Mouse (Mus musculus): Measurements from ENCODE around the gene Plscr1. TPM values are rescaled to one million over a fixed set of nuclear protein-coding genes. Genes with fewer than 3 reads are reported as not detected.

The Plscr1 gene
- polyA plus RNA-seq, 1 experiment: 6.9 TPM

DNA sequence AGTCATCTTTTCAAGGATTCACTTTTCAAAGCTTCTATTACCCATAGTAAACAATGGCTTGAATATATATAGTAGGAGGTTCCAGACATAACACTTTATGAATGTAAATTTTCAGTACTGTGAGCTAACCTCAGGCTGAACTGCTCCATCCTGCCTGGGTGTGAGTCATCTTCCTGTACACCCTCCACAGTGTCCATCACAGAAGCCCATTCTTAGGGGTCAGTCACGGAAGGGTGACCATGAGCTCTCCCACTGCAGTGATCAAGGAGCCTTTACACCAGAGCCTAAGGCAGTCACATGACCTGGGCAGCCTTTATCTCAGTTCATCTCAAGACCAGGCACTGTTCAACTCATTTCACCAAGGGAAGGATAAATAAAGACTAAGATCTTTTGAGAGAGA, 18.2 kb downstream of the Plscr1 start:
- peaks cover 3% of the 10 kb centered on the region; the same call in 1 of the 2 replicates for H3K4me1 ChIP-seq (replicated peaks; ENCODE audit: control insufficient read depth, insufficient read depth, low read length)
- DNase-seq: no peak
- no peak overlapping the region for H3K27ac ChIP-seq (ENCODE audit: control insufficient read depth, insufficient read depth, low read length)
- no peaks in the 10 kb centered on the region for H3K36me3 ChIP-seq (ENCODE audit: control insufficient read depth, insufficient read depth, low read length)
- H3K27me3 ChIP-seq (ENCODE audit: control insufficient read depth, insufficient read depth, low read length): no peaks in the 10 kb centered on the region
- no peak overlapping the region for H3K4me3 ChIP-seq (ENCODE audit: control insufficient read depth, insufficient read depth, low read length)
- WGBS: 96% methylated on average over 1 of the region's 1 CpGs
- TF ChIP-seq POLR2A (IDR thresholded peaks at IDR 0.05; ENCODE audit: control insufficient read depth, extremely low read depth, insufficient read depth, low read length, poor library complexity) (no peak), CTCF (IDR thresholded peaks at IDR 0.05; ENCODE audit: borderline replicate concordance, control insufficient read depth, extremely low read depth, insufficient read depth, low read length, poor library complexity) (no peak)

- H3K27me3 ChIP-seq (ENCODE audit: control insufficient read depth, insufficient read depth, low read length): no peaks in the 10 kb centered on the region
- H3K36me3 ChIP-seq (ENCODE audit: control insufficient read depth, insufficient read depth, low read length): no peaks in the 10 kb centered on the region
- TF ChIP-seq CTCF (IDR thresholded peaks at IDR 0.05; ENCODE audit: borderline replicate concordance, control insufficient read depth, extremely low read depth, insufficient read depth, low read length, poor library complexity): no peak
- no peak for TF ChIP-seq POLR2A (IDR thresholded peaks at IDR 0.05; ENCODE audit: control insufficient read depth, extremely low read depth, insufficient read depth, low read length, poor library complexity)
- peaks cover 5% of the 10 kb centered on the region for H3K4me1 ChIP-seq (replicated peaks; ENCODE audit: control insufficient read depth, insufficient read depth, low read length)
- no peak overlapping the region for H3K27ac ChIP-seq (ENCODE audit: control insufficient read depth, insufficient read depth, low read length)
- WGBS: 96% methylated on average over 5 of the region's 5 CpGs
- no peak overlapping the region for H3K4me3 ChIP-seq (ENCODE audit: control insufficient read depth, insufficient read depth, low read length)
- no peak for DNase-seq
Measured at GRCm38 (mm10) chr9:92269829-92270404, 20.4 kb downstream of the Plscr1 start.

DNA sequence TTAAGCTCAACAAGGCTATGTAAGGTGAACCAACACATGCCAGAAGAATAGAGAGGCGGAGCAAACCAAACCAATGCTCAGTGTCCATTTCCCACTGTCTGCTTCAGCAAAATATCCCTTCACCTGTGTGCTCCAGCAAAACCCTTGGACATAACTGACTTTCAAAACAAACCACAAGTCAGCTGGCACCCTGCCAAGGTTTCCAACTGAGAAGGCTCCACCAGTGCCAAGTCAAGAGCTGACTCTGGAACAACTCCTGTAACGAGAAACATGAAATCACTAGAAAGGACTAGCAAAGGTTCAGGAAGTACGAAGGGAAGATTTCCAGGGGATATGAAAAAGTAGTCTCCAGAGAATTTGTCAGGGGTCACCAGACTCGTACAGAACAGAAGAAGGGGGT, 21.4 kb downstream of the Plscr1 start:
- WGBS: 85% methylated on average over 4 of the region's 4 CpGs
- H3K27me3 ChIP-seq (ENCODE audit: control insufficient read depth, insufficient read depth, low read length): no peaks in the 10 kb centered on the region
- H3K4me3 ChIP-seq (ENCODE audit: control insufficient read depth, insufficient read depth, low read length): no peak overlapping the region
- no peak for DNase-seq
- peaks cover 4% of the 10 kb centered on the region for H3K4me1 ChIP-seq (replicated peaks; ENCODE audit: control insufficient read depth, insufficient read depth, low read length)
- H3K27ac ChIP-seq (ENCODE audit: control insufficient read depth, insufficient read depth, low read length): no peak overlapping the region
- no peaks in the 10 kb centered on the region for H3K36me3 ChIP-seq (ENCODE audit: control insufficient read depth, insufficient read depth, low read length)
- no peak for TF ChIP-seq POLR2A (IDR thresholded peaks at IDR 0.05; ENCODE audit: control insufficient read depth, extremely low read depth, insufficient read depth, low read length, poor library complexity)
- TF ChIP-seq CTCF (IDR thresholded peaks at IDR 0.05; ENCODE audit: borderline replicate concordance, control insufficient read depth, extremely low read depth, insufficient read depth, low read length, poor library complexity): no peak

DNA sequence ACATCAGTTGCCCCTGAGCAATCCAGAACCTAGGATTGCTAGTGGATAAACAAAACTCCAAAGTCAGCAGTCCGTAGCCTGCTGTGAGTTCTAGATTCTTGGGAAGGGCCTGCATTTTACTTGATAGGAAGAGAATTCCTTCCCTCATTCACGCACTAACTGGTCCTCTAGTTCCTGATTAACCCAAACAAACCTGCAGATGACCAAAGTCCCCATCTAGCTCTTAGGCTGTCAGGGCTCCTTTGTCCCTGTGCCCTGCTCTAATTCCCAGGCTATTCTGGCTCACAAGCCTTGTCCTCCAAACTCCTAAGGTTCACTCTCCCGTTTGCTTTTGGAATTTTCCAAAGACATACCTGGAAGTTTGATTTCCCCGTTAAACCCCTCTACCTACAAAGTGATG, 23.1 kb downstream of the Plscr1 start:
- no peak overlapping the region for H3K4me3 ChIP-seq (ENCODE audit: control insufficient read depth, insufficient read depth, low read length)
- H3K4me1 ChIP-seq (replicated peaks; ENCODE audit: control insufficient read depth, insufficient read depth, low read length): peaks cover 2% of the 10 kb centered on the region
- no peaks in the 10 kb centered on the region for H3K27me3 ChIP-seq (ENCODE audit: control insufficient read depth, insufficient read depth, low read length)
- H3K27ac ChIP-seq (ENCODE audit: control insufficient read depth, insufficient read depth, low read length): no peak overlapping the region
- TF ChIP-seq POLR2A (IDR thresholded peaks at IDR 0.05; ENCODE audit: control insufficient read depth, extremely low read depth, insufficient read depth, low read length, poor library complexity) (no peak), CTCF (IDR thresholded peaks at IDR 0.05; ENCODE audit: borderline replicate concordance, control insufficient read depth, extremely low read depth, insufficient read depth, low read length, poor library complexity) (no peak)
- 95% methylated on average over 4 of the region's 4 CpGs for WGBS
- H3K36me3 ChIP-seq (ENCODE audit: control insufficient read depth, insufficient read depth, low read length): no peaks in the 10 kb centered on the region
- no peak for DNase-seq

- no peak for DNase-seq
- Histone ChIP-seq H3K36me3 (ENCODE audit: control insufficient read depth, insufficient read depth, low read length) (no peaks in the 10 kb centered on the region), H3K27ac (ENCODE audit: control insufficient read depth, insufficient read depth, low read length) (no peak overlapping the region), H3K4me1 (replicated peaks; ENCODE audit: control insufficient read depth, insufficient read depth, low read length) (peaks cover 2% of the 10 kb centered on the region), H3K4me3 (ENCODE audit: control insufficient read depth, insufficient read depth, low read length) (no peak overlapping the region), H3K27me3 (ENCODE audit: control insufficient read depth, insufficient read depth, low read length) (no peaks in the 10 kb centered on the region)
- TF ChIP-seq CTCF (IDR thresholded peaks at IDR 0.05; ENCODE audit: borderline replicate concordance, control insufficient read depth, extremely low read depth, insufficient read depth, low read length, poor library complexity): no peak
- 95% methylated on average over 2 of the region's 2 CpGs for WGBS
Measured at GRCm38 (mm10) chr9:92273271-92273670, 23.7 kb downstream of the Plscr1 start.

- Histone ChIP-seq H3K36me3 (ENCODE audit: control insufficient read depth, insufficient read depth, low read length) (no peaks in the 10 kb centered on the region), H3K4me1 (replicated peaks; ENCODE audit: control insufficient read depth, insufficient read depth, low read length) (peaks cover 2% of the 10 kb centered on the region), H3K27me3 (ENCODE audit: control insufficient read depth, insufficient read depth, low read length) (no peaks in the 10 kb centered on the region), H3K27ac (ENCODE audit: control insufficient read depth, insufficient read depth, low read length) (no peak overlapping the region), H3K4me3 (ENCODE audit: control insufficient read depth, insufficient read depth, low read length) (no peak overlapping the region)
- no peak for DNase-seq
- TF ChIP-seq POLR2A (IDR thresholded peaks at IDR 0.05; ENCODE audit: control insufficient read depth, extremely low read depth, insufficient read depth, low read length, poor library complexity) (no peak), CTCF (IDR thresholded peaks at IDR 0.05; ENCODE audit: borderline replicate concordance, control insufficient read depth, extremely low read depth, insufficient read depth, low read length, poor library complexity) (no peak)
- WGBS: 42% methylated on average over 6 of the region's 6 CpGs
Measured at GRCm38 (mm10) chr9:92273956-92274762, 24.6 kb downstream of the Plscr1 start.
